Mouse (Mus musculus): ENCODE data around the gene Hbb-bh2. TPM values are rescaled to one million over a fixed set of nuclear protein-coding genes. Genes with fewer than 3 reads are reported as not detected.
"Not testable (repeated sequence)": the region's sequence is repeated elsewhere in the genome, so short reads cannot be mapped to it uniquely, and the experiment has no call there.

The Hbb-bh2 gene
- polyA plus RNA-seq, 1 experiment from 2014 or later, result not detected

- Histone ChIP-seq H3K9ac (no peak within 1 kb of the TSS), H3K27me3 (replicated peaks) (no peaks in the 10 kb centered on the region), H3K9me3 (no peaks in the 10 kb centered on the region), H3K36me3 (no peaks in the 10 kb centered on the region), H3K4me3 (replicated peaks) (no peak within 1 kb of the TSS), H3K4me2 (replicated peaks) (no peak within 1 kb of the TSS), H3K4me1 (replicated peaks) (no peaks in the 10 kb centered on the region), H3K27ac (no peak within 1 kb of the TSS)
- no peak for ATAC-seq
- WGBS, result 83% methylated on average over 2 of the region's 2 CpGs
These were observed 2.7 kb upstream of the Hbb-bh2 start, which contains the start of gene Hbb-bh1 for GRCm38 (mm10) chr7:103843034-103843433. Gene Hbb-bh1, minus strand, starts transcription at chr7:103843164.

- H3K4me3 ChIP-seq (replicated peaks), result no peak within 1 kb of the TSS
- no peak within 1 kb of the TSS for H3K4me2 ChIP-seq (replicated peaks)
- no peak within 1 kb of the TSS for H3K27ac ChIP-seq
- no peak within 1 kb of the TSS for H3K9ac ChIP-seq
- no peaks in the 10 kb centered on the region for H3K9me3 ChIP-seq
- H3K36me3 ChIP-seq, result no peaks in the 10 kb centered on the region
- WGBS, result 90% methylated on average over 4 of the region's 4 CpGs
- H3K4me1 ChIP-seq (replicated peaks), result no peaks in the 10 kb centered on the region
- H3K27me3 ChIP-seq (replicated peaks), result no peaks in the 10 kb centered on the region
- peak; percentile 90 for ATAC-seq
These were observed 12.5 kb downstream of the Hbb-bh2 start, which contains the start of gene Hbb-bs for GRCm38 (mm10) chr7:103827808-103828207. Gene Hbb-bs, minus strand, starts transcription at chr7:103828096.

DNA sequence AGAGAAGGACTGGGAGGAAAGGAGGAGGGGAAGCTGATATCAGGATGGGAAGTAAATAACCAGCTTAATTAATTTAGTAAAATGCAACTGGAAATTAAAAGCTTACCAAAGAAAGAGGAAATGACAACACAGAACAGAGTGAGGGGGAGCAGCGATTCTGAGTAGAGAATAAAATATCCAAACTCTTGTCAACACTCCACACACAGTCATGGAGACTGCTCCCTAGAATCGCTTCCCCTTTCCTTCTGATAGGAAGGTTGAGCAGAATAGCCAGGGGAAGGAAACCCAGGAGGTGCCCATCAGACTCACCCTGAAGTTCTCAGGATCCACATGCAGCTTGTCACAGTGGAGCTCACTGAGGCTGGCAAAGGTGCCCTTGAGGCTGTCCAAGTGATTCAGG is 13.2 kb downstream of the Hbb-bh2 start:
- not testable (repeated sequence) for ATAC-seq; H3K4me2 ChIP-seq (replicated peaks)

GRCm38 (mm10) chr7:103826255-103826887 is 13.9 kb downstream of the Hbb-bh2 start:
- Histone ChIP-seq H3K4me3 (replicated peaks) (no peak overlapping the region), H3K27me3 (replicated peaks) (no peaks in the 10 kb centered on the region), H3K4me1 (replicated peaks) (no peaks in the 10 kb centered on the region), H3K36me3 (no peaks in the 10 kb centered on the region), H3K9me3 (no peaks in the 10 kb centered on the region), H3K9ac (no peak overlapping the region), H3K27ac (no peak overlapping the region), H3K4me2 (replicated peaks) (no peak overlapping the region)
- 66% methylated on average over 3 of the region's 3 CpGs for WGBS
- peak; percentile 76; the same call in 1 of the 2 replicates for ATAC-seq

More for the DNA sequence above, 13.2 kb downstream of the Hbb-bh2 start:
- not testable (repeated sequence) for H3K27me3 ChIP-seq (replicated peaks); H3K4me1 ChIP-seq (replicated peaks); H3K9ac ChIP-seq; H3K27ac ChIP-seq; H3K4me3 ChIP-seq (replicated peaks); H3K36me3 ChIP-seq; H3K9me3 ChIP-seq
- no CpG with 5 or more reads among the region's 2 CpGs for WGBS

DNA sequence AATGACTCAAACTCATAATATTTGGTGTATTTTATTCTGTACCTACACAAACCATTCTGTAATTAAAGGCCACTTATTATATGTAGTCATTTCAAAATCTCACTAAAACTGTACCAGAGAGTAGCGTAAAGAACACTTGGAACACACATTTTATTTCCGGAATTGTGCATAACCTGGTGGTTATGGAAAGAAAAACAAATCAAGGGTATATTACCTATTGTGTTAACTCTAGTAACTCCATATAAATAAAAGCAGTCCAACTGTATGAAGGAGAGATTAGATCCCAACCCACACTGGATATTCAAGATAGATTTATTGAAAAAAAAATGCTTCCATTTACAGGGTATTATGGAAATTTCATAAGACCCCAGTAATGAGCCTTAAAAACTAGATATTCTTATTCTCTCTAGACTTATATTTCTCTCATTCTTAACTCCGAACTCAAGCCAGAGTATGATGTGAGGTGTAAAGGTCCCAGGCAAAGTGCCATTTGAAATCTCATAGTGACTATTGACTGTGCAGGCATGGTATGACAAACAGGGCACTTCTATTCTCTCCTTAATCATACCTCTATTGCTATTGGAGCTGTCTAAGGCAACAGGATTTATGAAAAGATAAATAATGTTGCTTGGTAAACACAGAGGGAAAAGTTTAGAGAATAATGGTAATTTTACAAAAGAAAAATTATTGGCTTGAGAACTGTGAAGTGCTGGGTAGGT is 14.6 kb downstream of the Hbb-bh2 start:
- no peaks in the 10 kb centered on the region for H3K4me1 ChIP-seq (replicated peaks)
- no peaks in the 10 kb centered on the region for H3K9me3 ChIP-seq
- 87% methylated on average over 3 of the region's 3 CpGs for WGBS
- no peaks in the 10 kb centered on the region for H3K27me3 ChIP-seq (replicated peaks)
- H3K36me3 ChIP-seq, result no peaks in the 10 kb centered on the region
- H3K9ac ChIP-seq, result no peak overlapping the region
- H3K4me2 ChIP-seq (replicated peaks), result no peak overlapping the region
- H3K4me3 ChIP-seq (replicated peaks), result no peak overlapping the region
- no peak overlapping the region for H3K27ac ChIP-seq
- peak; percentile 84; the same call in 1 of the 2 replicates for ATAC-seq

- no peaks in the 10 kb centered on the region for H3K36me3 ChIP-seq
- no peaks in the 10 kb centered on the region for H3K27me3 ChIP-seq (replicated peaks)
- ATAC-seq, result no peak
- no peak overlapping the region for H3K27ac ChIP-seq
- H3K9ac ChIP-seq, result no peak overlapping the region
- H3K9me3 ChIP-seq, result no peaks in the 10 kb centered on the region
- 87% methylated on average over 2 of the region's 2 CpGs for WGBS
- no peaks in the 10 kb centered on the region for H3K4me1 ChIP-seq (replicated peaks)
- H3K4me3 ChIP-seq (replicated peaks), result no peak overlapping the region
- H3K4me2 ChIP-seq (replicated peaks), result no peak overlapping the region
These were observed 15.7 kb downstream of the Hbb-bh2 start for GRCm38 (mm10) chr7:103824597-103824996.

- not testable (repeated sequence) for H3K9ac ChIP-seq; H3K4me2 ChIP-seq (replicated peaks); H3K4me3 ChIP-seq (replicated peaks); ATAC-seq; H3K27ac ChIP-seq; H3K36me3 ChIP-seq; H3K9me3 ChIP-seq; H3K27me3 ChIP-seq (replicated peaks); H3K4me1 ChIP-seq (replicated peaks)
- 89% methylated on average over 1 of the region's 2 CpGs for WGBS
These were observed 25.2 kb downstream of the Hbb-bh2 start for GRCm38 (mm10) chr7:103815085-103815484.

- ATAC-seq, result peak; percentile 73; the same call in 1 of the 2 replicates
- Histone ChIP-seq H3K9me3 (no peaks in the 10 kb centered on the region), H3K9ac (no peak within 1 kb of the TSS), H3K27ac (no peak within 1 kb of the TSS), H3K4me3 (replicated peaks) (no peak within 1 kb of the TSS), H3K36me3 (no peaks in the 10 kb centered on the region), H3K4me1 (replicated peaks) (no peaks in the 10 kb centered on the region), H3K4me2 (replicated peaks) (no peak within 1 kb of the TSS), H3K27me3 (replicated peaks) (no peaks in the 10 kb centered on the region)
- 84% methylated on average over 3 of the region's 3 CpGs for WGBS
These were observed 26.6 kb downstream of the Hbb-bh2 start, which contains the start of gene Hbb-bt for GRCm38 (mm10) chr7:103813766-103814165. Gene Hbb-bt, minus strand, starts transcription at chr7:103813996.

DNA sequence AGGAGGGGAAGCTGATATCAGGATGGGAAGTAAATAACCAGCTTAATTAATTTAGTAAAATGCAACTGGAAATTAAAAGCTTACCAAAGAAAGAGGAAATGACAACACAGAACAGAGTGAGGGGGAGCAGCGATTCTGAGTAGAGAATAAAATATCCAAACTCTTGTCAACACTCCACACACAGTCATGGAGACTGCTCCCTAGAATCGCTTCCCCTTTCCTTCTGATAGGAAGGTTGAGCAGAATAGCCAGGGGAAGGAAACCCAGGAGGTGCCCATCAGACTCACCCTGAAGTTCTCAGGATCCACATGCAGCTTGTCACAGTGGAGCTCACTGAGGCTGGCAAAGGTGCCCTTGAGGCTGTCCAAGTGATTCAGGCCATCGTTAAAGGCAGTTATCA is 27.2 kb downstream of the Hbb-bh2 start:
- H3K4me2 ChIP-seq (replicated peaks); H3K27me3 ChIP-seq (replicated peaks); H3K36me3 ChIP-seq; H3K27ac ChIP-seq; H3K4me1 ChIP-seq (replicated peaks); H3K9me3 ChIP-seq; ATAC-seq; H3K9ac ChIP-seq; H3K4me3 ChIP-seq (replicated peaks): not testable (repeated sequence)
- WGBS, result no CpG with 5 or more reads among the region's 3 CpGs

DNA sequence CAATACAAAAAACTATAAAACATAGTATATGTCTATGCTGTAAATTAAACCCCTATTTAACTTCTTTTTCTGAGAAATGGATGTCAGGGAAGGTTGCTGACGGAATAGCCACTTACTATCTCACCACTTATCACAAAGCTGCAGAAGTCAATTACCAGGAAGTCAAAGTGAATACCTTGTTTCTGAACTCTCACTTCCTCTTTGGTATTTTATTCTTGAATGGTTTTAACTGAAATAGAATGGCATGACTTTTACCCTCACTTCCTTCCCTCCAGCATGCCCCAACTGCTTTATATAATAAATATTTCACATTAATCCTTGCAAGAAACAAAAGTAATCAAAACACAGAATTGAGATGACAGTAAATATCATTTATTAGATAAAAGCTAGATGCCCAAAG is 28.1 kb downstream of the Hbb-bh2 start:
- H3K4me1 ChIP-seq (replicated peaks), result no peaks in the 10 kb centered on the region
- H3K4me3 ChIP-seq (replicated peaks), result no peak overlapping the region
- no peaks in the 10 kb centered on the region for H3K9me3 ChIP-seq
- 63% methylated on average over 1 of the region's 1 CpGs for WGBS
- H3K27ac ChIP-seq, result no peak overlapping the region
- no peak overlapping the region for H3K9ac ChIP-seq
- no peaks in the 10 kb centered on the region for H3K36me3 ChIP-seq
- ATAC-seq, result no peak
- no peak overlapping the region for H3K4me2 ChIP-seq (replicated peaks)
- no peaks in the 10 kb centered on the region for H3K27me3 ChIP-seq (replicated peaks)

DNA sequence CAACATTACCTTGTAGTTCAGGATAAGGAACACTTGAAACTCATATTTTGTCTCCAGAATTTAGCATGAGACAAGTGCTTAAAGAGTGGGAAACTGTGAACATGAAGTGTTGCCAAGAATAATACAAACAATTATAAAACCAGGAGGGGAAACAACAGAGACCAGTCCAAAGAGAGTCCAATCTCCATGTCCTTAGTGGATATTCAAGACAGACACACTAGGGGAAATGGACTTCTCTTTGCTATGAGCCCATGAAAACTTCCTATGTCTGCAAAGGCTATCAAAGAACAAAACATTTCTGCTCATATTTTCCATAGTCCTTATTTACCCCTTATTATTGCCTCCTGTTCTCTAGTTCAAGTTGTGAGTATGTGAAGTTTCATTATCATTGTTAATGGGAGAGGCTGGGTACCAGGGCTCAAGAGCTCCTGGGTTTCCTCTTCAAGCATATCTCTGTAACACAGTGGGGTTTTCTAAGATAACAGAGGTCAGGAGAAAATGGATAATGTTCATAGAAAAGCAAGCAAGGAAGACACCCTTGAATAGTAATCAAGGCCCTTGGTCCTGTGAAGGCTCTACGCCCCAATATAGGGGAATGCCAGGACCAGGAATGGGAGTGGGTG is 29.0 kb downstream of the Hbb-bh2 start:
- no peaks in the 10 kb centered on the region for H3K9me3 ChIP-seq
- H3K4me3 ChIP-seq (replicated peaks), result no peak overlapping the region
- H3K4me2 ChIP-seq (replicated peaks), result no peak overlapping the region
- no peak overlapping the region for H3K9ac ChIP-seq
- peak; percentile 41; the same call in 1 of the 2 replicates for ATAC-seq
- H3K4me1 ChIP-seq (replicated peaks), result no peaks in the 10 kb centered on the region
- no peaks in the 10 kb centered on the region for H3K36me3 ChIP-seq
- H3K27ac ChIP-seq, result no peak overlapping the region
- WGBS, result 73% methylated on average over 1 of the region's 1 CpGs
- no peaks in the 10 kb centered on the region for H3K27me3 ChIP-seq (replicated peaks)

- no peaks in the 10 kb centered on the region for H3K36me3 ChIP-seq
- WGBS, result 77% methylated on average over 3 of the region's 3 CpGs
- H3K4me2 ChIP-seq (replicated peaks), result no peak overlapping the region
- H3K9ac ChIP-seq, result no peak overlapping the region
- no peaks in the 10 kb centered on the region for H3K4me1 ChIP-seq (replicated peaks)
- H3K27ac ChIP-seq, result no peak overlapping the region
- H3K27me3 ChIP-seq (replicated peaks), result no peaks in the 10 kb centered on the region
- no peaks in the 10 kb centered on the region for H3K9me3 ChIP-seq
- H3K4me3 ChIP-seq (replicated peaks), result no peak overlapping the region
- ATAC-seq, result no peak
These were observed 29.6 kb downstream of the Hbb-bh2 start for GRCm38 (mm10) chr7:103810746-103811145.
